12 mouse cellular contexts compared by ENCODE assay signal in the genomic region with DNA sequence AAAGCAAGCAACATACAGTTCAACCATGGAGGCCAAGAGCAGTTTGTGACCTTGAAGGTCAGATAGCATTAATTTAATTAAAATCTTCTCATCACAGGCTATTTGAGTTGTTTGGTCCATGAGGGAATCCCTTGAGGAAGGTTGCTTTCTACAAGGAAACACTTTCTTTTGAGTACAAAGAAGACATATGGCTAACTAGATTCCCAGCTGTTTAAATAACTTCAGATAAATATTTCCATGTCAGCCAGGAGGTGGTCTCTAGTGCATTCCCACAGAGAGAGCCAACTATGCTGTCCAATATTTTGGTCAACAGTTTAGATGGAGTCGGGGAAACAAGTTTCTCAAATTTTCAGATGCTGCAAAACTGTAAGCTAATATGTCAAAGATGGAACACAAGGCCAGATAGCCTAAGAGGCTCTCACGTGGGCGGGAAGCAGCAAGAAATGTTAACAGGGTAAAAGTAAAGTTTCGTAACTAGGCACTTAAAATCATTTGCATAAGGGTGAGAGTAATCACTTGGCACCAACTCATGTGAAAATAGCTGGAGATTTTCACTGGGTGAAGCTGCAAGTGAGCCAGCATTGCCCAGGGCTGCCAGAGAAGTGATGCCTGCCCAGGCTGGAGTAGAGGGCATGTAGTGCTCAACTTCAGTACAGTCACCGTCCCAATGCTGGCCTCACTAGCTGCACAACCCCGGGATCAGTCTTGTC. TPM values are rescaled to one million over a fixed set of nuclear protein-coding genes. Genes with fewer than 3 reads are reported as not detected.
DNase-seq lines count a peak whose midpoint lies in the region; ATAC-seq and TF ChIP-seq lines count a peak whose summit lies in the region.
"Had no signal": no experiment of that assay in that cellular context is flagged by ENCODE, and none has a peak within 500 bp of the region (broad histone marks: within the 10 kb centered on the region; RNA-seq: fewer than 3 reads in every experiment).

No protein-coding gene starts in this region.

- no peaks in the 10 kb centered on the region for H3K9me3 ChIP-seq in heart, embryonic 10.5 days
- H3K9me3 ChIP-seq in heart, embryonic 16.5 days (replicated peaks; ENCODE audit: control insufficient read depth, low read length), result no peaks in the 10 kb centered on the region
- no peaks in the 10 kb centered on the region for H3K9me3 ChIP-seq in limb, embryonic 15.5 days
- H3K9me3 ChIP-seq: hindbrain, embryonic 15.5 days had no signal

- no peaks in the 10 kb centered on the region for H3K27me3 ChIP-seq in heart, embryonic 10.5 days (ENCODE audit: insufficient read depth, poor library complexity, severe bottlenecking)
- no peaks in the 10 kb centered on the region for H3K27me3 ChIP-seq in Patski
- H3K27me3 ChIP-seq in heart, embryonic 16.5 days (ENCODE audit: control insufficient read depth, insufficient read depth, low read length), result no peaks in the 10 kb centered on the region
- H3K27me3 ChIP-seq in limb, embryonic 15.5 days, result no peaks in the 10 kb centered on the region
- H3K27me3 ChIP-seq: hindbrain, embryonic 15.5 days had no signal

- in situ Hi-C loops in Patski (cut with MboI; ENCODE audit: low pct_unique_long_range_greater_than_20kb), result no loop called here

- H3K4me2 ChIP-seq in heart, embryonic 16.5 days (ENCODE audit: low read depth, low read length), result no peak overlapping the region
- no peak overlapping the region for H3K4me2 ChIP-seq in limb, embryonic 15.5 days
- H3K4me2 ChIP-seq: hindbrain, embryonic 15.5 days had no signal

- WGBS in heart, embryonic 10.5 days, result 87% methylated on average over 6 of the region's 6 CpGs
- WGBS in heart, embryonic 16.5 days, result 63% methylated on average over 6 of the region's 6 CpGs
- WGBS in limb, embryonic 15.5 days, result 73% methylated on average over 6 of the region's 6 CpGs

- no peak for TF ChIP-seq CTCF in Patski (IDR thresholded peaks at IDR 0.05)

- no peak overlapping the region for H3K4me3 ChIP-seq in heart, embryonic 10.5 days
- H3K4me3 ChIP-seq in heart, embryonic 16.5 days (ENCODE audit: low read length), result no peak overlapping the region
- no peak overlapping the region for H3K4me3 ChIP-seq in limb, embryonic 15.5 days
- H3K4me3 ChIP-seq: hindbrain, embryonic 15.5 days had no signal

- no peak overlapping the region for H3K9ac ChIP-seq in heart, embryonic 16.5 days (ENCODE audit: low read length)
- no peak overlapping the region for H3K9ac ChIP-seq in limb, embryonic 15.5 days
- H3K9ac ChIP-seq: hindbrain, embryonic 15.5 days had no signal

- CTCF ChIA-PET in Patski (lab: Charles Lee), result no interaction called here

- peak; percentile 17 for ATAC-seq in Patski
- ATAC-seq in heart, embryonic 16.5 days (replicated peaks; ENCODE audit: extremely low read depth, insufficient read depth, low FRiP score), result 0 out of 2 replicates have a peak, but pooled peaks have one; percentile 18
- ATAC-seq in limb, embryonic 15.5 days (ENCODE audit: insufficient number of reproducible peaks, low FRiP score, low TSS enrichment, low read depth), result no peak
- no peak for ATAC-seq in cerebellum, adult (ENCODE audit: insufficient number of reproducible peaks, low FRiP score, low TSS enrichment)
- ATAC-seq in activated CD4-positive, CD25-positive, alpha-beta regulatory T cell, adult 4 months, result no peak

- H3K36me3 ChIP-seq in heart, embryonic 10.5 days, result no peaks in the 10 kb centered on the region
- no peaks in the 10 kb centered on the region for H3K36me3 ChIP-seq in heart, embryonic 16.5 days (ENCODE audit: control insufficient read depth, insufficient read depth)
- H3K36me3 ChIP-seq in limb, embryonic 15.5 days, result no peaks in the 10 kb centered on the region
- H3K36me3 ChIP-seq: hindbrain, embryonic 15.5 days had no signal

- H3K4me1 ChIP-seq in heart, embryonic 10.5 days, result peaks cover 10% of the 10 kb centered on the region; the same call in 1 of the 2 replicates
- peaks cover 7% of the 10 kb centered on the region for H3K4me1 ChIP-seq in heart, embryonic 16.5 days (ENCODE audit: control insufficient read depth, insufficient read depth, low read length)
- H3K4me1 ChIP-seq in limb, embryonic 15.5 days, result no peaks in the 10 kb centered on the region

- DNase-seq in heart, adult 11 months, result peak; percentile 88
- DNase-seq in heart, embryonic 10.5 days (ENCODE audit: low spot score), result no peak
- DNase-seq in Patski (ENCODE audit: low read depth, low spot score), result no peak
- no peak for DNase-seq in cerebellum, adult 8-10 months
- DNase-seq: cerebellum, postnatal 10 days had no signal

- no peak overlapping the region for H3K27ac ChIP-seq in heart, embryonic 10.5 days
- 0 out of 2 replicates have a peak overlapping the region, but pooled peaks have one; percentile 8 for H3K27ac ChIP-seq in heart, embryonic 16.5 days (ENCODE audit: low read length)
- 0 out of 2 replicates have a peak overlapping the region, but pooled peaks have one; percentile 7 for H3K27ac ChIP-seq in limb, embryonic 15.5 days
- H3K27ac ChIP-seq: hindbrain, embryonic 15.5 days; macrophage had no signal

- POLR2A ChIA-PET in Patski (lab: Charles Lee), result no interaction called here

RNA-seq across cellular contexts. Expression of a gene that starts 36.7 kb away (rescaled TPM):
- polyA plus RNA-seq in heart, embryonic 10.5 days (2016; fragmentation: Nextera tagmentation; extraction: Ambion mirVana), result not detected in 2 replicates
- polyA plus RNA-seq in Patski (2021), result not detected
- not detected in 2 replicates for polyA plus RNA-seq in heart, embryonic 16.5 days (2015; fragmentation: Nextera tagmentation; extraction: Ambion mirVana)
- not detected in 2 replicates for polyA plus RNA-seq in limb, embryonic 15.5 days (2015; fragmentation: Nextera tagmentation; extraction: Ambion mirVana)
- not detected for polyA plus RNA-seq in activated CD4-positive, CD25-positive, alpha-beta regulatory T cell, adult 4 months (2017; shearing (Covaris generic))
- polyA plus RNA-seq: hindbrain, embryonic 15.5 days; limb, embryonic 11.5 days; macrophage had no signal

Comparison
In these comparisons a context has a peak if more than half of its experiments do, and no peak if none do; other contexts are left out.
1. ATAC-seq: peak in Patski (single experiment) and heart, embryonic 16.5 days (single experiment); none in limb, embryonic 15.5 days (single experiment), cerebellum, adult (single experiment) and activated CD4-positive, CD25-positive, alpha-beta regulatory T cell, adult 4 months (single experiment).